12 mouse cellular contexts compared by ENCODE assay signal in genomic region chr8:12278663-12279312, GRCm38 (mm10). TPM values are rescaled to one million over a fixed set of nuclear protein-coding genes. Genes with fewer than 3 reads are reported as not detected.
DNase-seq lines count a peak whose midpoint lies in the region; ATAC-seq lines count a peak whose summit lies in the region.
"Had no signal": no experiment of that assay in that cellular context is flagged by ENCODE, and none has a peak within 500 bp of the region (broad histone marks: within the 10 kb centered on the region; RNA-seq: fewer than 3 reads in every experiment).

A230072I06Rik (plus strand) TSS chr8:12278819.

- H3K9me3 ChIP-seq in embryonic facial prominence, embryonic 15.5 days (replicated peaks): no peaks in the 10 kb centered on the region
- H3K9me3 ChIP-seq in limb, embryonic 12.5 days: no peaks in the 10 kb centered on the region
- H3K9me3 ChIP-seq: midbrain, embryonic 15.5 days had no signal

- no peaks in the 10 kb centered on the region for H3K36me3 ChIP-seq in embryonic facial prominence, embryonic 15.5 days
- no peaks in the 10 kb centered on the region for H3K36me3 ChIP-seq in limb, embryonic 12.5 days
- H3K36me3 ChIP-seq: midbrain, embryonic 15.5 days had no signal

- no peak within 1 kb of the TSS for H3K4me2 ChIP-seq in embryonic facial prominence, embryonic 15.5 days (replicated peaks)
- peak within 1 kb of the TSS; percentile 8; the same call in 1 of the 2 replicates for H3K4me2 ChIP-seq in limb, embryonic 12.5 days
- H3K4me2 ChIP-seq: midbrain, embryonic 15.5 days had no signal

- H3K27me3 ChIP-seq in embryonic facial prominence, embryonic 15.5 days: peaks cover 15% of the 10 kb centered on the region; the same call in 1 of the 2 replicates
- H3K27me3 ChIP-seq in limb, embryonic 12.5 days: peaks cover 18% of the 10 kb centered on the region

- H3K4me3 ChIP-seq in embryonic facial prominence, embryonic 15.5 days (replicated peaks): no peak within 1 kb of the TSS
- no peak within 1 kb of the TSS for H3K4me3 ChIP-seq in limb, embryonic 12.5 days (replicated peaks)
- H3K4me3 ChIP-seq: midbrain, embryonic 15.5 days had no signal

- H3K27ac ChIP-seq in embryonic facial prominence, embryonic 15.5 days (replicated peaks): 0 out of 2 replicates have a peak within 1 kb of the TSS, but pooled peaks have one; percentile 28
- H3K27ac ChIP-seq in limb, embryonic 12.5 days: peak within 1 kb of the TSS; percentile 25; the same call in 1 of the 2 replicates
- H3K27ac ChIP-seq: midbrain, embryonic 15.5 days had no signal

- peak; percentile 53 for ATAC-seq in frontal cortex, adult (ENCODE audit: low TSS enrichment)
- peak; percentile 59; the same call in 1 of the 2 replicates for ATAC-seq in embryonic facial prominence, embryonic 15.5 days (ENCODE audit: insufficient number of reproducible peaks, low FRiP score, low TSS enrichment, low read depth)
- no peak for ATAC-seq in limb, embryonic 12.5 days (ENCODE audit: insufficient number of reproducible peaks, insufficient read depth, low FRiP score, low TSS enrichment, low read depth)
- ATAC-seq: midbrain, embryonic 15.5 days had no signal

- 30% methylated on average over 12 of the region's 12 CpGs for WGBS in embryonic facial prominence, embryonic 15.5 days
- 20% methylated on average over 12 of the region's 12 CpGs for WGBS in limb, embryonic 12.5 days

- H3K9ac ChIP-seq in embryonic facial prominence, embryonic 15.5 days: no peak within 1 kb of the TSS
- no peak within 1 kb of the TSS for H3K9ac ChIP-seq in limb, embryonic 12.5 days (replicated peaks)
- H3K9ac ChIP-seq: midbrain, embryonic 15.5 days had no signal

- peaks cover 20% of the 10 kb centered on the region for H3K4me1 ChIP-seq in embryonic facial prominence, embryonic 15.5 days
- peaks cover 21% of the 10 kb centered on the region for H3K4me1 ChIP-seq in limb, embryonic 12.5 days (replicated peaks)
- H3K4me1 ChIP-seq: midbrain, embryonic 15.5 days had no signal

- DNase-seq in frontal cortex, postnatal 14 days (ENCODE audit: low spot score in 2 of 2): no peak
- DNase-seq in layer of hippocampus, adult 18-20 months (ENCODE audit: low spot score in 2 of 2): peak; percentile 18 to 30
- no peak for DNase-seq in layer of hippocampus, postnatal 25 days (ENCODE audit: extremely low spot score in 1 of 2, low spot score in 1 of 2)
- no peak for DNase-seq in gastrocnemius, postnatal 4 days (ENCODE audit: low spot score in 2 of 2)
- DNase-seq in testis, postnatal 14 days (ENCODE audit: low spot score): no peak
- DNase-seq: cerebellum, postnatal 10 days had no signal

RNA-seq across cellular contexts. Expression of gene A230072I06Rik, which starts in this region (rescaled TPM):
- not detected for total RNA-seq in layer of hippocampus, adult 18-20 months (2021)
- under 1 TPM in 1 of 2 experiments, not detected in 1; 0.19 TPM for total RNA-seq in layer of hippocampus, postnatal 25 days (2021)
- polyA plus RNA-seq in embryonic facial prominence, embryonic 15.5 days (2015; fragmentation: Nextera tagmentation; extraction: Ambion mirVana): not detected in 2 replicates
- polyA plus RNA-seq in limb, embryonic 12.5 days (2016; fragmentation: Nextera tagmentation; extraction: Ambion mirVana): not detected in 2 replicates
- not detected for total RNA-seq in gastrocnemius, postnatal 4 days (2021)
- total RNA-seq: left cerebral cortex, adult 18-20 months had no signal
- polyA plus RNA-seq: gonadal fat pad, adult 2 months had no signal

Comparison
In these comparisons a context has a peak if more than half of its experiments do, and no peak if none do; other contexts are left out.
1. Peak in DNase-seq in layer of hippocampus, adult 18-20 months; RNA of the gene not detected or under 1 TPM.
2. Peak in ATAC-seq and H3K27ac ChIP-seq in embryonic facial prominence, embryonic 15.5 days; RNA of the gene not detected or under 1 TPM.